Mouse (Mus musculus) right cerebral cortex, postnatal 4 days (tissue): Measurements from ENCODE around the gene Tmem94.

Experiments used
- DNase-seq: peaks from one replicate; pipeline ENCODE4 v3.0.0-alpha.2; 2022

Gene Tmem94

GRCm38 (mm10) chr11:115766981-115767380 lies 1.7 kb downstream of the Tmem94 start:
- DNase-seq, result no peak

- no peak for DNase-seq
Measured at GRCm38 (mm10) chr11:115768896-115769295, 3.7 kb downstream of the Tmem94 start.

GRCm38 (mm10) chr11:115774653-115775052 lies 9.4 kb downstream of the Tmem94 start:
- no peak for DNase-seq

- no peak for DNase-seq
Measured at GRCm38 (mm10) chr11:115775821-115776665, 10.8 kb downstream of the Tmem94 start.

GRCm38 (mm10) chr11:115776954-115777353 lies 11.7 kb downstream of the Tmem94 start:
- no peak for DNase-seq

- no peak for DNase-seq
Measured at GRCm38 (mm10) chr11:115777487-115778335, 12.5 kb downstream of the Tmem94 start.

GRCm38 (mm10) chr11:115779038-115779571 lies 13.9 kb downstream of the Tmem94 start:
- DNase-seq, result peak; percentile 46

- DNase-seq, result peak; percentile 40
Measured at GRCm38 (mm10) chr11:115780141-115781070, 15.2 kb downstream of the Tmem94 start.

GRCm38 (mm10) chr11:115786473-115786872 lies 21.2 kb downstream of the Tmem94 start:
- DNase-seq, result no peak

GRCm38 (mm10) chr11:115789787-115790186 lies 24.6 kb downstream of the Tmem94 start:
- no peak for DNase-seq

- DNase-seq, result no peak
Measured at GRCm38 (mm10) chr11:115791919-115792318, 26.7 kb downstream of the Tmem94 start.

GRCm38 (mm10) chr11:115792353-115792752 lies 27.1 kb downstream of the Tmem94 start:
- DNase-seq, result no peak

GRCm38 (mm10) chr11:115796898-115797297 lies 31.7 kb downstream of the Tmem94 start:
- DNase-seq, result no peak

- DNase-seq, result no peak
Measured at GRCm38 (mm10) chr11:115797665-115798064, 32.4 kb downstream of the Tmem94 start.

- no peak for DNase-seq
Measured at GRCm38 (mm10) chr11:115800981-115801380, 35.7 kb downstream of the Tmem94 start.

GRCm38 (mm10) chr11:115803072-115803709 lies 38.0 kb downstream of the Tmem94 start:
- DNase-seq, result no peak

GRCm38 (mm10) chr11:115805005-115805404 lies 39.8 kb downstream of the Tmem94 start:
- DNase-seq, result no peak

GRCm38 (mm10) chr11:115806154-115806553 lies 40.9 kb downstream of the Tmem94 start:
- no peak for DNase-seq

- DNase-seq, result no peak
Measured at GRCm38 (mm10) chr11:115807306-115807705, 42.1 kb downstream of the Tmem94 start.

- no peak for DNase-seq
Measured at GRCm38 (mm10) chr11:115807971-115808370, 42.7 kb downstream of the Tmem94 start.

- DNase-seq, result peak; percentile 68
Measured at GRCm38 (mm10) chr11:115808696-115809310, 43.6 kb downstream of the Tmem94 start.
